Mouse (Mus musculus): ENCODE measurements around the gene Rassf5. TPM values are rescaled to one million over a fixed set of nuclear protein-coding genes. Genes with fewer than 3 reads are reported as not detected.
A peak's percentile ranks its signal among the peaks of the same experiment; 100 is the strongest.

The Rassf5 gene
- polyA plus RNA-seq, 1 experiment from 2014 or later: 0.98 TPM

DNA sequence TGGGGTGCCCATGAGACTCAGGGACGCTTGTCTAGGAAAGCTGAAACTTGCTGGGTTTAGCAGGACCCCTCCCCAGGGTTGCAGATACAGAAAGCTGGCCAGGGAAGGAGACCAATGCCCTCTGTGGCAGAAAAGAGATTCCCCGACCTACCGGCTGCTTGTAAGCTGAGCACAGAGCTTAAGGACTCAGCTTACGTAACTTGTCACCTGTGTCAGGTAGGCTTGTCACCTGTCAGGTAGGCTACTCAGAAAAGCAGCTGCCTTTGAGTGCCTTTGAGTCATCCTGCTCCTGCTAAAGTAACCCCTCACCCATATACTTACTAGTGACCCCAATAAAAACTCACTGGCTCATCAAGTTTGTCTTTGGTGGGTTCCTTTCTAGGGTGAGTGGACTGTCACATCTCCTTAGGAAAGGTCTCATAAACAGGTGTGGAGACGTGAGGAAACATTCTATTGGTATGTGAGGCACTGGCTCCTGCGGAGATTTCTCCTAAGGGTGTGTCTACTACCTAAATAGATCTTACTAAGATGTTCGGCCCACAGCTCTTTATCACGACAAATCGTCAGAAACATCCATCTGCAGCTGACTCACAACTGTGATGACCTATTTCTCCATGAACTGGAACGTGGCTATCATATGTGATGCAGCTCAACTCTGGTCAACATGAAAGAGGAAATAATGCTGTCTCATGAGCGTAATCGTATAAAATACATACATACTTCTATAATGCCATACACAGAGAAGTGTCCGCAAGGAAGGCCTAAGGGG, 23.1 kb downstream of the Rassf5 start:
- ATAC-seq (ENCODE audit: low FRiP score): no peak
- 89% methylated on average over 13 of the region's 13 CpGs for whole genome bisulfite sequencing
- Histone ChIP-seq H3K4me1 (no peaks in the 10 kb centered on the region), H3K36me3 (replicated peaks) (no peaks in the 10 kb centered on the region), H3K27ac (no peak overlapping the region), H3K4me2 (no peak overlapping the region), H3K27me3 (no peaks in the 10 kb centered on the region), H3K9ac (no peak overlapping the region), H3K4me3 (replicated peaks) (no peak overlapping the region), H3K9me3 (no peaks in the 10 kb centered on the region)

DNA sequence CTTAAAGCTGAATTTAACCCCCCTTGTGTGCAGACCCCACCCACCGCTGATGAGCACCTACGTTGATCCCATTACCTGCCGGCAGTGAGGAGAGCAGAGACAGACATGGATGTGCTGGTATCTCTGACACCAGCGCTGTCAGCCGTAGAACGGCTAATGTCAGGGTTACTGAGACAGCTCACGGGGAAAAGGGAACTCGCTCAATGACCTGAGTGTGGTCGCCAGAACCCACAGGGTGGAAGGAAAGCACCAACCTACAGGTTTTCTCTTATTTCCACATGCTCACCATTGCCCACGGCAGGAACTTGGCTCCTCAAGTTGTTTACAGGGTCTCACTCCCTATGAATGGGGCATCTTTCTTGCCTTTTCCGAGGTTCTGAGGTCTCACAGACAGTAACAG, 26.1 kb downstream of the Rassf5 start:
- Histone ChIP-seq H3K27ac (no peak overlapping the region), H3K9me3 (no peaks in the 10 kb centered on the region), H3K36me3 (replicated peaks) (no peaks in the 10 kb centered on the region), H3K27me3 (no peaks in the 10 kb centered on the region), H3K4me3 (replicated peaks) (no peak overlapping the region), H3K4me2 (no peak overlapping the region), H3K4me1 (no peaks in the 10 kb centered on the region), H3K9ac (no peak overlapping the region)
- WGBS: 88% methylated on average over 11 of the region's 11 CpGs
- ATAC-seq (ENCODE audit: low FRiP score): no peak

DNA sequence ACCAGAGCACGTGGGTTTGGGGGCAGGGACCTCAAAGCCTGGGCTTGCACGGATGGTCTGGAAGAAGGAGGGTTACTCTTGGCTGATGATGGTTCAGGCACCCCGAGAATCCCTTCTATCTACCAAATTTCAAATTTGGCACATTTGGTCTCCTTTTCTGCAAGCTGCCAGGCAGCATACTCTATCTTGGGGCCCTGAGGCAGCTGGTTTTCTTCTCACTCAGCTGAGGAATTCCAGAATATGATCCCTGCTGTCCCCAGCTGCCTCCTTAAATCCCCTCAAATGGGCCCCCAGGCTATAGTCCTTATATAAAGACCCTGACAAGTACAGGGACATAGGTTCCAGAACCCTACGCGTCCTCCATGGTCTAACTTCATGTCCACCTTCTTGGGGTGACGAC, 31.7 kb downstream of the Rassf5 start:
- Histone ChIP-seq H3K27ac (no peak overlapping the region), H3K9ac (no peak overlapping the region), H3K4me3 (replicated peaks) (no peak overlapping the region), H3K4me1 (no peaks in the 10 kb centered on the region), H3K4me2 (no peak overlapping the region), H3K36me3 (replicated peaks) (no peaks in the 10 kb centered on the region), H3K27me3 (no peaks in the 10 kb centered on the region), H3K9me3 (no peaks in the 10 kb centered on the region)
- no peak for ATAC-seq (ENCODE audit: low FRiP score)
- WGBS: 87% methylated on average over 6 of the region's 6 CpGs

- H3K27ac ChIP-seq: no peak overlapping the region
- no peak overlapping the region for H3K4me3 ChIP-seq (replicated peaks)
- H3K27me3 ChIP-seq: no peaks in the 10 kb centered on the region
- H3K9ac ChIP-seq: no peak overlapping the region
- H3K4me1 ChIP-seq: no peaks in the 10 kb centered on the region
- no peak overlapping the region for H3K4me2 ChIP-seq
- no peak for ATAC-seq (ENCODE audit: low FRiP score)
- no peaks in the 10 kb centered on the region for H3K9me3 ChIP-seq
- H3K36me3 ChIP-seq (replicated peaks): no peaks in the 10 kb centered on the region
- 84% methylated on average over 5 of the region's 5 CpGs for WGBS
Measured at GRCm38 (mm10) chr1:131212956-131213355, 32.1 kb downstream of the Rassf5 start.

- no peak for ATAC-seq (ENCODE audit: low FRiP score)
- H3K36me3 ChIP-seq (replicated peaks): no peaks in the 10 kb centered on the region
- H3K4me2 ChIP-seq: no peak overlapping the region
- H3K27ac ChIP-seq: no peak overlapping the region
- H3K27me3 ChIP-seq: no peaks in the 10 kb centered on the region
- no peaks in the 10 kb centered on the region for H3K9me3 ChIP-seq
- H3K4me1 ChIP-seq: no peaks in the 10 kb centered on the region
- 89% methylated on average over 1 of the region's 1 CpGs for WGBS
- no peak overlapping the region for H3K9ac ChIP-seq
- no peak overlapping the region for H3K4me3 ChIP-seq (replicated peaks)
Measured at GRCm38 (mm10) chr1:131211655-131212054, 33.4 kb downstream of the Rassf5 start.

GRCm38 (mm10) chr1:131209971-131210426, 35.1 kb downstream of the Rassf5 start:
- Histone ChIP-seq H3K4me3 (replicated peaks) (no peak overlapping the region), H3K4me1 (no peaks in the 10 kb centered on the region), H3K9me3 (no peaks in the 10 kb centered on the region), H3K27ac (no peak overlapping the region), H3K4me2 (no peak overlapping the region), H3K27me3 (no peaks in the 10 kb centered on the region), H3K36me3 (replicated peaks) (no peaks in the 10 kb centered on the region), H3K9ac (no peak overlapping the region)
- ATAC-seq (ENCODE audit: low FRiP score): no peak
- 74% methylated on average over 8 of the region's 8 CpGs for WGBS

DNA sequence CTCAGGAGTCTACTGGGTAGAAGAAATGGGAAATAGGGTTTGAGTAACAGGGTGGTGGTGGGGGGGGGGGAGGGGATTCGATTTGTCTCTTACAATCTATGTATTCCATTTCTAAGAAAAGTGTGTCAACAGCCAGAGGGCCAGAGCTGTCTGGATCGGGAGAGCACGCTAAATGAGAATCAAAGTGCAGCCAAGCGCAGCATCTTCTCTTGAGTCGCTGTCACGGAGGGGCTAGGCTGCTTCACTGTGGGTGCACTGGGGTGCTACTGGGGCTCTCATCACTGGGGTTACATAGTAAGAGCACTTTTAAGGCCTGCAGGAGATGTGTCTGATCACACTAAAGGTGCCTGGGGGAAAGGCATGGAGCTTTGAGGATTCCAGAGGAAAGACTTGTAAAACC, 36.3 kb downstream of the Rassf5 start:
- H3K36me3 ChIP-seq (replicated peaks): no peaks in the 10 kb centered on the region
- H3K4me2 ChIP-seq: no peak overlapping the region
- H3K4me3 ChIP-seq (replicated peaks): no peak overlapping the region
- no peaks in the 10 kb centered on the region for H3K4me1 ChIP-seq
- H3K27ac ChIP-seq: no peak overlapping the region
- H3K27me3 ChIP-seq: no peaks in the 10 kb centered on the region; the same call in 1 of the 2 replicates
- no peaks in the 10 kb centered on the region for H3K9me3 ChIP-seq
- H3K9ac ChIP-seq: no peak overlapping the region
- no peak for ATAC-seq (ENCODE audit: low FRiP score)
- WGBS: 83% methylated on average over 6 of the region's 6 CpGs

GRCm38 (mm10) chr1:131208081-131208480, 37.0 kb downstream of the Rassf5 start:
- Histone ChIP-seq H3K36me3 (replicated peaks) (no peaks in the 10 kb centered on the region), H3K9ac (no peak overlapping the region), H3K4me2 (no peak overlapping the region), H3K4me3 (replicated peaks) (no peak overlapping the region), H3K27ac (no peak overlapping the region), H3K27me3 (no peaks in the 10 kb centered on the region; the same call in 1 of the 2 replicates), H3K9me3 (no peaks in the 10 kb centered on the region), H3K4me1 (no peaks in the 10 kb centered on the region)
- ATAC-seq (ENCODE audit: low FRiP score): no peak
- WGBS: 89% methylated on average over 5 of the region's 5 CpGs

- 5% methylated on average over 5 of the region's 5 CpGs for WGBS
- Histone ChIP-seq H3K36me3 (replicated peaks) (no peaks in the 10 kb centered on the region), H3K27ac (no peak overlapping the region), H3K4me3 (replicated peaks) (no peak overlapping the region), H3K9ac (no peak overlapping the region), H3K4me2 (no peak overlapping the region), H3K4me1 (no peaks in the 10 kb centered on the region), H3K9me3 (no peaks in the 10 kb centered on the region), H3K27me3 (no peaks in the 10 kb centered on the region; the same call in 1 of the 2 replicates)
- peak; percentile 53; the same call in 1 of the 2 replicates for ATAC-seq (ENCODE audit: low FRiP score)
Measured at GRCm38 (mm10) chr1:131207531-131207930, 37.5 kb downstream of the Rassf5 start.

GRCm38 (mm10) chr1:131206342-131206741, 38.7 kb downstream of the Rassf5 start:
- H3K9me3 ChIP-seq: no peaks in the 10 kb centered on the region
- H3K9ac ChIP-seq: no peak overlapping the region
- no peak for ATAC-seq (ENCODE audit: low FRiP score)
- no peak overlapping the region for H3K4me3 ChIP-seq (replicated peaks)
- no peaks in the 10 kb centered on the region; the same call in 1 of the 2 replicates for H3K27me3 ChIP-seq
- H3K4me1 ChIP-seq: no peaks in the 10 kb centered on the region
- H3K27ac ChIP-seq: no peak overlapping the region
- no peaks in the 10 kb centered on the region for H3K36me3 ChIP-seq (replicated peaks)
- H3K4me2 ChIP-seq: no peak overlapping the region
- WGBS: 84% methylated on average over 5 of the region's 5 CpGs

DNA sequence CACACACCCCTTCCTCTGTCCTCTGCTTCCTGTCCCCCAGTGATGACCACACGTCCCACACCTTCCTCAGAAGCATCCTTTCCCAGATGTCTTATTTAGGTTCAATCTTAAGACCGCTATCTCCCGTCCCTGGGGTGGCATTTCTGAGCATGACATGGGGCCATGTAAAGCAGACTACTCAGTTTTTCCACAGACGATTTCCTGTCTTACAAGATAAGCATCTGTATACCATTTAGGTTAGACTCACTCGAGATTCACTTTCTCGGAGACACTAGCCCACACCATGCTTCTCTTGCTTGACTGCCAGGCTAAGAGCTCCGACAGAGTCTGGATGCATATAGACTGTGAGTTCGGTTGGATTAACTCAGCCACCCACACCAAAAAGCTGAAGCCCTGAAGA, 40.6 kb downstream of the Rassf5 start:
- H3K27ac ChIP-seq: no peak overlapping the region
- no peaks in the 10 kb centered on the region for H3K9me3 ChIP-seq
- WGBS: 87% methylated on average over 8 of the region's 8 CpGs
- ATAC-seq (ENCODE audit: low FRiP score): no peak
- H3K4me2 ChIP-seq: no peak overlapping the region
- no peaks in the 10 kb centered on the region for H3K36me3 ChIP-seq (replicated peaks)
- no peak overlapping the region for H3K9ac ChIP-seq
- H3K27me3 ChIP-seq: no peaks in the 10 kb centered on the region; the same call in 1 of the 2 replicates
- no peaks in the 10 kb centered on the region for H3K4me1 ChIP-seq
- H3K4me3 ChIP-seq (replicated peaks): no peak overlapping the region

DNA sequence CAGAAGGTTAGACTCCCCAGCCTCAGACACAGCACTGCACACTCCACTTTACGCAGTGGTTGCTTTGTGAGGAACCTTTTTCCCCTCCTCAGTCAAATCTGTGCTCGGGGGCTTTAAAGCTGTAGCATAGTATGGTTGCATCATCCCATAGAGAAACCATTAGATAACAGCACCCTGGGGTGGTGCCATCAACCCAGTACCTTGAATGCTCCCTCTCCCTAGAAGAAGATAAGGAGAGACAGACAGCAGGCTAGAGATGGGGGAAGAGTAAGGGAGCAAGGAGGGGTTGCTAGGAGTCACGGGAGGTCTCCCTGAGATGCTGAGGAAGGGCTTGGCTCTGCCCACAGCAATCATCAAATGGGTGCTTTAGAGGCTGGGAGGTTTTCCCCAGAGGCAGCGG, 43.7 kb downstream of the Rassf5 start:
- no peaks in the 10 kb centered on the region for H3K4me1 ChIP-seq
- H3K36me3 ChIP-seq (replicated peaks): no peaks in the 10 kb centered on the region
- no peak for ATAC-seq (ENCODE audit: low FRiP score)
- H3K4me3 ChIP-seq (replicated peaks): no peak overlapping the region
- 80% methylated on average over 4 of the region's 4 CpGs for WGBS
- H3K4me2 ChIP-seq: no peak overlapping the region
- H3K9ac ChIP-seq: no peak overlapping the region
- no peaks in the 10 kb centered on the region; the same call in 1 of the 2 replicates for H3K27me3 ChIP-seq
- H3K9me3 ChIP-seq: no peaks in the 10 kb centered on the region
- no peak overlapping the region for H3K27ac ChIP-seq

- Histone ChIP-seq H3K9ac (no peak overlapping the region), H3K27me3 (no peaks in the 10 kb centered on the region; the same call in 1 of the 2 replicates), H3K36me3 (replicated peaks) (no peaks in the 10 kb centered on the region), H3K4me1 (no peaks in the 10 kb centered on the region), H3K27ac (no peak overlapping the region), H3K4me2 (no peak overlapping the region), H3K4me3 (replicated peaks) (no peak overlapping the region), H3K9me3 (no peaks in the 10 kb centered on the region)
- WGBS: 76% methylated on average over 10 of the region's 10 CpGs
- ATAC-seq (ENCODE audit: low FRiP score): no peak
Measured at GRCm38 (mm10) chr1:131200588-131200987, 44.5 kb downstream of the Rassf5 start.

Measured in forebrain, embryonic 12.5 days (tissue).